Mouse (Mus musculus): ENCODE results near the gene Srp54c. TPM values are rescaled to one million over a fixed set of nuclear protein-coding genes. Genes with fewer than 3 reads are reported as not detected.
A peak's percentile ranks its signal among the peaks of the same experiment; 100 is the strongest.
"Not testable (repeated sequence)": the region's sequence is repeated elsewhere in the genome, so short reads cannot be mapped to it uniquely, and the experiment has no call there.

Srp54c gene
- 79.7 and 82.2 TPM in 2 replicates for polyA plus RNA-seq (2015; fragmentation: Nextera tagmentation; extraction: Ambion mirVana)

GRCm38 (mm10) chr12:55229626-55230519, at the start of gene Srp54c:
Gene Srp54c, plus strand, starts transcription at chr12:55230168.
- H3K27ac ChIP-seq; H3K36me3 ChIP-seq; H3K9me3 ChIP-seq; H3K9ac ChIP-seq; H3K27me3 ChIP-seq; H3K4me1 ChIP-seq (replicated peaks): not testable (repeated sequence)
- peak within 1 kb of the TSS; percentile 37; the same call in 1 of the 2 replicates for H3K4me2 ChIP-seq
- ATAC-seq (ENCODE audit: low FRiP score): peak; percentile 99
- WGBS: no CpG with 5 or more reads among the region's 57 CpGs
- H3K4me3 ChIP-seq: peak within 1 kb of the TSS; percentile 39

GRCm38 (mm10) chr12:55187686-55188085, 42.3 kb upstream of the Srp54c start:
- H3K9me3 ChIP-seq; H3K27me3 ChIP-seq; ATAC-seq (ENCODE audit: low FRiP score); H3K36me3 ChIP-seq; H3K4me3 ChIP-seq; H3K9ac ChIP-seq; H3K27ac ChIP-seq; H3K4me1 ChIP-seq (replicated peaks); H3K4me2 ChIP-seq: not testable (repeated sequence)
- whole genome bisulfite sequencing: no CpG with 5 or more reads among the region's 8 CpGs

GRCm38 (mm10) chr12:55189127-55189526, 40.8 kb upstream of the Srp54c start:
- not testable (repeated sequence) for H3K9me3 ChIP-seq; H3K9ac ChIP-seq; H3K27me3 ChIP-seq; H3K4me3 ChIP-seq; ATAC-seq (ENCODE audit: low FRiP score); H3K4me1 ChIP-seq (replicated peaks); H3K4me2 ChIP-seq; H3K27ac ChIP-seq; H3K36me3 ChIP-seq
- no CpG with 5 or more reads among the region's 5 CpGs for WGBS

- H3K4me1 ChIP-seq (replicated peaks); H3K27me3 ChIP-seq; H3K4me3 ChIP-seq; H3K4me2 ChIP-seq; H3K9ac ChIP-seq; H3K36me3 ChIP-seq; H3K27ac ChIP-seq; H3K9me3 ChIP-seq: not testable (repeated sequence)
- ATAC-seq (ENCODE audit: low FRiP score): peak; percentile 97
- WGBS: no CpG with 5 or more reads among the region's 40 CpGs
Observed at GRCm38 (mm10) chr12:55199306-55199705, 30.7 kb upstream of the Srp54c start, which contains the start of gene 1700047I17Rik2. Gene 1700047I17Rik2, plus strand, starts transcription at chr12:55199592.

GRCm38 (mm10) chr12:55199799-55200198, 30.2 kb upstream of the Srp54c start:
- H3K4me1 ChIP-seq (replicated peaks); H3K4me2 ChIP-seq; H3K9ac ChIP-seq; H3K27ac ChIP-seq; H3K36me3 ChIP-seq; H3K27me3 ChIP-seq; H3K9me3 ChIP-seq; H3K4me3 ChIP-seq: not testable (repeated sequence)
- no CpG with 5 or more reads among the region's 18 CpGs for WGBS
- peak; percentile 64 for ATAC-seq (ENCODE audit: low FRiP score)

- no CpG with 5 or more reads among the region's 6 CpGs for WGBS
- H3K27ac ChIP-seq; H3K27me3 ChIP-seq; H3K4me3 ChIP-seq; ATAC-seq (ENCODE audit: low FRiP score); H3K4me1 ChIP-seq (replicated peaks); H3K9me3 ChIP-seq; H3K4me2 ChIP-seq; H3K9ac ChIP-seq; H3K36me3 ChIP-seq: not testable (repeated sequence)
Observed at GRCm38 (mm10) chr12:55212944-55213343, 17.0 kb upstream of the Srp54c start.

GRCm38 (mm10) chr12:55230520-55230861, 523 bp downstream of the Srp54c start:
- not testable (repeated sequence) for H3K27me3 ChIP-seq; H3K36me3 ChIP-seq; ATAC-seq (ENCODE audit: low FRiP score); H3K9ac ChIP-seq; H3K4me1 ChIP-seq (replicated peaks); H3K27ac ChIP-seq; H3K9me3 ChIP-seq
- H3K4me2 ChIP-seq: peak overlapping the region; percentile 37; the same call in 1 of the 2 replicates
- H3K4me3 ChIP-seq: peak overlapping the region; percentile 39
- 1% methylated on average over 10 of the region's 25 CpGs for WGBS

GRCm38 (mm10) chr12:55242243-55242642, 12.3 kb downstream of the Srp54c start:
- not testable (repeated sequence) for H3K27me3 ChIP-seq; H3K4me3 ChIP-seq; H3K4me2 ChIP-seq; ATAC-seq (ENCODE audit: low FRiP score); H3K9ac ChIP-seq; H3K27ac ChIP-seq; H3K4me1 ChIP-seq (replicated peaks); H3K9me3 ChIP-seq; H3K36me3 ChIP-seq
- no CpG with 5 or more reads among the region's 8 CpGs for WGBS

GRCm38 (mm10) chr12:55261950-55262349, 32.0 kb downstream of the Srp54c start:
- not testable (repeated sequence) for H3K9me3 ChIP-seq; H3K27ac ChIP-seq; H3K4me3 ChIP-seq; ATAC-seq (ENCODE audit: low FRiP score); H3K4me2 ChIP-seq; H3K4me1 ChIP-seq (replicated peaks); H3K27me3 ChIP-seq; H3K9ac ChIP-seq
- no CpG with 5 or more reads among the region's 8 CpGs for WGBS
- peaks cover 15% of the 10 kb centered on the region for H3K36me3 ChIP-seq

GRCm38 (mm10) chr12:55263385-55263784, 33.4 kb downstream of the Srp54c start:
- not testable (repeated sequence) for H3K27me3 ChIP-seq; H3K9ac ChIP-seq; H3K4me2 ChIP-seq; H3K36me3 ChIP-seq; H3K27ac ChIP-seq; H3K4me1 ChIP-seq (replicated peaks); H3K4me3 ChIP-seq; H3K9me3 ChIP-seq; ATAC-seq (ENCODE audit: low FRiP score)
- no CpG with 5 or more reads among the region's 5 CpGs for WGBS

- WGBS: 86% methylated on average over 3 of the region's 3 CpGs
- H3K4me1 ChIP-seq (replicated peaks): no peaks in the 10 kb centered on the region
- no peaks in the 10 kb centered on the region for H3K27me3 ChIP-seq
- ATAC-seq (ENCODE audit: low FRiP score): no peak
- H3K9ac ChIP-seq: no peak overlapping the region
- no peak overlapping the region for H3K4me2 ChIP-seq
- no peak overlapping the region for H3K4me3 ChIP-seq
- H3K9me3 ChIP-seq: no peaks in the 10 kb centered on the region
- H3K36me3 ChIP-seq: peaks cover 2% of the 10 kb centered on the region; the same call in 1 of the 2 replicates
- no peak overlapping the region for H3K27ac ChIP-seq
Observed at GRCm38 (mm10) chr12:55272243-55272642, 42.3 kb downstream of the Srp54c start.

GRCm38 (mm10) chr12:55277583-55277982, 47.6 kb downstream of the Srp54c start:
- 87% methylated on average over 4 of the region's 6 CpGs for WGBS
- ATAC-seq (ENCODE audit: low FRiP score); H3K9me3 ChIP-seq; H3K4me2 ChIP-seq; H3K9ac ChIP-seq; H3K27me3 ChIP-seq; H3K4me3 ChIP-seq; H3K4me1 ChIP-seq (replicated peaks); H3K27ac ChIP-seq: not testable (repeated sequence)
- H3K36me3 ChIP-seq: peaks cover 11% of the 10 kb centered on the region; the same call in 1 of the 2 replicates

- Histone ChIP-seq H3K27ac (no peak overlapping the region), H3K27me3 (no peaks in the 10 kb centered on the region), H3K9ac (no peak overlapping the region), H3K4me2 (no peak overlapping the region), H3K4me1 (replicated peaks) (peaks cover 29% of the 10 kb centered on the region), H3K4me3 (no peak overlapping the region), H3K9me3 (no peaks in the 10 kb centered on the region), H3K36me3 (peaks cover 51% of the 10 kb centered on the region)
- 94% methylated on average over 9 of the region's 9 CpGs for WGBS
- ATAC-seq (ENCODE audit: low FRiP score): no peak
Observed at GRCm38 (mm10) chr12:55298112-55298511, 68.1 kb downstream of the Srp54c start.
